Mouse (Mus musculus) intestine, postnatal 0 days (tissue): Measurements from ENCODE around the gene Zbtb8a. TPM values are rescaled to one million over a fixed set of nuclear protein-coding genes. Genes with fewer than 3 reads are reported as not detected.
A peak's percentile ranks its signal among the peaks of the same experiment; 100 is the strongest.

Experiments used
- ATAC-seq: fragments of 200-750 bp; cut with Nextera tagmentation; 2 replicates; pipeline ENCODE4 v1.8.0; 2017; ENCODE audit warnings: mild to moderate bottlenecking, moderate TSS enrichment, moderate library complexity
- H3K27ac ChIP-seq: fragments of 300-500 bp; sonication (generic); 2 replicates; pipeline ENCODE4 v1.5.1; 2014; ENCODE audit warnings: mild to moderate bottlenecking, low read depth, low read length, moderate library complexity
- H3K27me3 ChIP-seq: fragments of 300-500 bp; sonication (generic); replicated peaks from 2 replicates; pipeline ENCODE4 v1.6.1; 2014; ENCODE audit warnings: low read length, mixed read lengths; ENCODE audit not compliant: control insufficient read depth, insufficient read depth
- H3K36me3 ChIP-seq: fragments of 300-500 bp; sonication (generic); 2 replicates; pipeline ENCODE4 v1.6.1; 2014; ENCODE audit warnings: mild to moderate bottlenecking, moderate library complexity; ENCODE audit not compliant: control insufficient read depth, insufficient read depth
- H3K4me1 ChIP-seq: fragments of 300-500 bp; sonication (generic); replicated peaks from 2 replicates; pipeline ENCODE4 v1.6.1; 2014; ENCODE audit warnings: antibody characterized with exemption, low read length, mixed read lengths; ENCODE audit not compliant: control insufficient read depth, insufficient read depth
- H3K4me2 ChIP-seq: fragments of 300-500 bp; sonication (generic); replicated peaks from 2 replicates; pipeline ENCODE4 v1.6.1; 2014; ENCODE audit warnings: low read depth, mild to moderate bottlenecking, moderate library complexity
- H3K4me3 ChIP-seq: fragments of 300-500 bp; sonication (generic); 2 replicates; pipeline ENCODE4 v1.5.1; 2014; ENCODE audit warnings: low read depth, low read length
- H3K9ac ChIP-seq: fragments of 300-500 bp; sonication (generic); 2 replicates; pipeline ENCODE4 v1.6.1; 2014; ENCODE audit warnings: mild to moderate bottlenecking, low read depth, low read length
- H3K9me3 ChIP-seq: fragments of 300-500 bp; sonication (generic); 2 replicates; pipeline ENCODE4 v1.6.1; 2016; ENCODE audit warnings: mixed run types; ENCODE audit not compliant: control insufficient read depth
- CTCF ChIP-seq: sonication (generic); IDR thresholded peaks from 2 replicates; pipeline ENCODE4 v1.5.1; 2016; ENCODE audit warnings: low read depth, mild to moderate bottlenecking, control low read depth, antibody characterized with exemption, moderate library complexity
- WGBS: fragments of 180-500 bp; shearing (Covaris S2); extraction: QIAGEN DNeasy Blood & Tissue Kit; methylation state at CpG from one replicate; pipeline ENCODE4 v1.1.7; 2014; 5-methylcytosine and 5-hydroxymethylcytosine counted together
- polyA plus RNA-seq: library from polyadenylated mRNA; unstranded; fragments of >200 nt; fragmentation: Nextera tagmentation; extraction: Ambion mirVana; gene quantifications from 2 replicates; pipeline ENCODE4 v1.2.1, GENCODE M21; 2015

Gene Zbtb8a
- polyA plus RNA-seq, 1 experiment from 2014 or later, result 7.1 TPM

- Histone ChIP-seq H3K4me3 (peak within 1 kb of the TSS; percentile 77), H3K4me1 (0 out of 2 replicates have a peak, but pooled peaks cover 7% of the 10 kb centered on the region), H3K4me2 (peak within 1 kb of the TSS; percentile 78), H3K27ac (peak within 1 kb of the TSS; percentile 97), H3K27me3 (no peaks in the 10 kb centered on the region), H3K9ac (peak within 1 kb of the TSS; percentile 90), H3K36me3 (peaks cover 9% of the 10 kb centered on the region; the same call in 1 of the 2 replicates), H3K9me3 (no peaks in the 10 kb centered on the region)
- ATAC-seq, result peak; percentile 94
- peak; percentile 39 for TF ChIP-seq CTCF
- WGBS, result under 1% methylated on average over 73 of the region's 73 CpGs
Measured at GRCm38 (mm10) chr4:129335216-129336074, 42.5 kb downstream of the Zbtb8a start, which contains the start of the genes Rbbp4 and Zbtb8os. Rbbp4 (minus strand) TSS chr4:129335370. Zbtb8os (plus strand) TSS chr4:129335695.

- under 1% methylated on average over 62 of the region's 62 CpGs for WGBS
Measured at GRCm38 (mm10) chr4:129334677-129335215, 43.2 kb downstream of the Zbtb8a start.

GRCm38 (mm10) chr4:129332846-129333245 lies 45.1 kb downstream of the Zbtb8a start:
- Histone ChIP-seq H3K4me3 (no peak overlapping the region), H3K9me3 (no peaks in the 10 kb centered on the region), H3K9ac (no peak overlapping the region), H3K36me3 (peaks cover 25% of the 10 kb centered on the region), H3K27me3 (no peaks in the 10 kb centered on the region), H3K4me2 (peak overlapping the region; percentile 78), H3K4me1 (0 out of 2 replicates have a peak, but pooled peaks cover 7% of the 10 kb centered on the region), H3K27ac (no peak overlapping the region)
- ATAC-seq, result no peak
- no peak for TF ChIP-seq CTCF
- 31% methylated on average over 1 of the region's 1 CpGs for WGBS

More at GRCm38 (mm10) chr4:129334677-129335215, 43.2 kb downstream of the Zbtb8a start:
- TF ChIP-seq CTCF, result no peak
- peak; percentile 64 for ATAC-seq
- peak overlapping the region; percentile 90 for H3K9ac ChIP-seq
- H3K36me3 ChIP-seq, result peaks cover 10% of the 10 kb centered on the region; the same call in 1 of the 2 replicates
- peak overlapping the region; percentile 78 for H3K4me2 ChIP-seq
- no peaks in the 10 kb centered on the region for H3K9me3 ChIP-seq
- H3K27ac ChIP-seq, result peak overlapping the region; percentile 97
- H3K27me3 ChIP-seq, result no peaks in the 10 kb centered on the region
- H3K4me3 ChIP-seq, result peak overlapping the region; percentile 77
- H3K4me1 ChIP-seq, result 0 out of 2 replicates have a peak, but pooled peaks cover 7% of the 10 kb centered on the region

- Histone ChIP-seq H3K27ac (no peak overlapping the region), H3K4me1 (no peaks in the 10 kb centered on the region), H3K27me3 (no peaks in the 10 kb centered on the region), H3K9ac (no peak overlapping the region), H3K4me2 (no peak overlapping the region), H3K9me3 (no peaks in the 10 kb centered on the region), H3K4me3 (no peak overlapping the region), H3K36me3 (peaks cover 57% of the 10 kb centered on the region)
- ATAC-seq, result no peak
- TF ChIP-seq CTCF, result no peak
- WGBS, result 23% methylated on average over 1 of the region's 1 CpGs
Measured at GRCm38 (mm10) chr4:129326191-129326590, 51.7 kb downstream of the Zbtb8a start.

- H3K27ac ChIP-seq, result no peak overlapping the region
- no peaks in the 10 kb centered on the region for H3K4me1 ChIP-seq
- H3K9me3 ChIP-seq, result no peaks in the 10 kb centered on the region
- no peaks in the 10 kb centered on the region for H3K27me3 ChIP-seq
- no peak overlapping the region for H3K4me3 ChIP-seq
- peaks cover 61% of the 10 kb centered on the region for H3K36me3 ChIP-seq
- 76% methylated on average over 1 of the region's 1 CpGs for WGBS
- H3K9ac ChIP-seq, result no peak overlapping the region
- H3K4me2 ChIP-seq, result no peak overlapping the region
- ATAC-seq, result no peak
- TF ChIP-seq CTCF, result no peak
Measured at GRCm38 (mm10) chr4:129324756-129325155, 53.2 kb downstream of the Zbtb8a start.

- Histone ChIP-seq H3K27ac (no peak overlapping the region), H3K4me1 (no peaks in the 10 kb centered on the region), H3K27me3 (no peaks in the 10 kb centered on the region), H3K9me3 (no peaks in the 10 kb centered on the region), H3K36me3 (peaks cover 61% of the 10 kb centered on the region), H3K9ac (no peak overlapping the region), H3K4me3 (no peak overlapping the region), H3K4me2 (no peak overlapping the region)
- no peak for TF ChIP-seq CTCF
- ATAC-seq, result no peak
- 65% methylated on average over 1 of the region's 1 CpGs for WGBS
Measured at GRCm38 (mm10) chr4:129323491-129323890, 54.4 kb downstream of the Zbtb8a start.
